Mouse (Mus musculus): Measurements from ENCODE around the gene Spn. TPM values are rescaled to one million over a fixed set of nuclear protein-coding genes. Genes with fewer than 3 reads are reported as not detected.
"Not testable (repeated sequence)": the region's sequence is repeated elsewhere in the genome, so short reads cannot be mapped to it uniquely, and the experiment has no call there.

Spn gene
- 3.7 and 5.7 TPM in 2 replicates for polyA plus RNA-seq (2012; rRNA removed)

DNA sequence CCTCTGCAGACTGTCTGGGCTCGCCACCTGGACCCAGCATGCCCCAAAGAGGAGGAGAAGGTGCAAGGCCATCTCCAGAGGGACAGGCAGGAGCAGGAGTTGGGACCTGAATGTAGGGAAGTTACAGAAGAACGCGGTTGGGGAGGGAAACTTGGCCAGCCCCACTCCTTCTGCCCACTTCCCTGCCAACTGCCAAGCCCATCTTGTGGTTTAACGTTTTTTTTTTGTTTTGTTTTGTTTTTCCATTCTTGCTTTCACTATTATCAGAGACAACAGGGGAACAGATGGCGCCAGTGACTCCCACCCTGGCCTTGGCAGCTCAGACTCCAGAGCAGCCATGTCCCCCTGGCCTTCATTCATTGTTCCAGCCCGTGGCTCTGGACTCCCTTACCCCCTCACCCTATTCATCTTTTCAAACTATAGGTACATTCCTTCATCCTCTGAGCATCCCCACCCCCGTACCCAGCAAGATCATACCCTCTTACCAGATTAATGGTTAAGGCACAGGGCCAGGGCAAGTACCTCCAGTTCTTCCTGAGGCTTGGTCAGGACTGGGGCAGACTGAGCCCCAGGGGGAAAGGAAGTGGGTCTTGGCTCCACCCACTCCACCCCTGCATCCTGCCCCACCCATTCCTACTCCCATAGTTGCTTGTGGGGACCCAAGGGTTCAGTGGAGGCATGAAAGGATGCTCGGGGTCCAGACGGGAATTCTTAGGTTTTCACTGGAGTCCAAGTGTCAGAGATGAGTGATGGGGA is at the start of gene Spn:
TSS of gene Spn (minus strand) at position 562 of the 756 bp plus-strand sequence.
- WGBS: 61% methylated on average over 9 of the region's 9 CpGs
- DNase-seq (ENCODE audit: low read depth, low spot score): no peak

DNA sequence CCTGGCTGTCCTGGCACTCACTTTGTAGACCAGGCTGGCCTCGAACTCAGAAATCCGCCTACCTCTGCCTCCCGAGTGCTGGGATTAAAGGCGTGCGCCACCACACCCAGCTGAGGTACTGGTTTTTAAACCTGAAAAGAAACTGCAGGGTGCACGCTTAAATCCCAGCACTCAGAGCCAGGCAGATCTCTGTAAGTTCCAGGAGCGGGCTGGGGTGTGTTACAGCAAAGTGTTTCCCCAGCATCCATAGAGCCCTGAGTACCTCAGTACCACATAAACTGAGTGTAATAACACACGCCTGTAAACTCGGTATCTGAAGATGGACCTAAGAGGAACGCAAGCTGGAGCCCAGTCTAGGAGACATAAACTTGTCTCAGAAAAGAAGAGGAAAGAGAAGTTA is 49.7 kb upstream of the Spn start:
- 73% methylated on average over 10 of the region's 10 CpGs for WGBS
- DNase-seq (ENCODE audit: low read depth, low spot score): no peak

DNA sequence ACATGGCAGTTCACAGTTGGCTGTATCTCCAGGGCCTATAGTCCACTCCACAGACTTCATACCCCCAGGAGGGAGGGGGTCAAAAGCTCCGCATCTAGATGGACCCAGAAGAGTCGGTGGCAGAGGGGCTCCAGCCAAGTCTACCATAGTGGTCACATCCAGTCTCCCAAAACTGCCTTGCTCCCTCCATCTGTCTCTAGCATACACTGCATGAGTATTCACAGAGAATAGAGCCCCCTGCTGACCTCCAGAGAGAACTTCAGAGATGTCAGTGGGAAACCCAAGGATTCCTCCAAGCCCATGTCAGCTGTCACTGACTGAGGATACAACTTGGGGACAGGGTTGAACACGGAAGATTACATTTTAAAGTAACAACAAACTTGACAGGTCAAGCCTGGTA is 48.0 kb upstream of the Spn start:
- no peak for DNase-seq (ENCODE audit: low read depth, low spot score)
- WGBS: 67% methylated on average over 3 of the region's 3 CpGs

DNA sequence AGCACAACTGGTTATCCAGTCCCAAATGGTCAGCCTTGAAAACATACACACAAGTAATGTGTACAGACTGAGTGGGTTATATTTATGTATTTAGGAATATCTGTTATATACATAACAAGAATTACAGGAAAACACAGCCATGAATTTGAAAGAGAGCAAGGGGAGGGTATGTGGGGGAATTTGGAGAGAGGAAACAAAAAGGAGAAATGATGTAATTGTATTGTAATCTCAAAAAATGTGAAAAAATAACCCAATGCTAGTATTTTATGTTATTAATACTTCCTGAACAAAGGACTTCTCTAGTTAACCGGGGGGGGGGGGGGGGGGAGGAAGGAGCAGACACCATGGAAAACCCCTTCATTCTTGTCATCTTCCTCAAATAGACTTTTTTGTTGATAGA is 47.1 kb upstream of the Spn start:
- WGBS: 40% methylated on average over 1 of the region's 1 CpGs
- no peak for DNase-seq (ENCODE audit: low read depth, low spot score)

DNA sequence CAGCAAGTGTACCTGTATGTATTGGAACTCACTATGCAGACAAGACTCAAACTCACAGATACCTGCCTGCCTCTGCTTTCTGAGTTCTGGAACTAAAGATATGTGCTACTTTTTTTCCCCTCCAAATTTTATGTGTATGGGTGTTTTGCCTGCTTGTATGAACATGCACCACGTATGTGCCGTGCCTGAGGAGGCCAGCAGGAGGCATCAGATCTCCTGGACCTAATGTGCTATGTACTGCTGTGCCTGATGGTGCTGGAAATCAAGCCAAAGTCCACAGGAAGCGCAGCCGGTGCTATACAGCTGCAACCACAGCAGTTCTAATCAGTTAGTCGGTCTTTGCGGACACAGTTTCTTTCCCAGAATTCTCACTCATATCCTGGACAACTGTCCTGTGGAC is 46.2 kb upstream of the Spn start:
- 47% methylated on average over 6 of the region's 6 CpGs for WGBS
- DNase-seq (ENCODE audit: low read depth, low spot score): no peak

- 56% methylated on average over 8 of the region's 8 CpGs for WGBS
These were observed 45.7 kb upstream of the Spn start for GRCm38 (mm10) chr7:127183345-127183744.

GRCm38 (mm10) chr7:127181724-127182123 is 44.1 kb upstream of the Spn start:
- WGBS: 41% methylated on average over 3 of the region's 3 CpGs

More at GRCm38 (mm10) chr7:127183345-127183744, 45.7 kb upstream of the Spn start:
- DNase-seq (ENCODE audit: low read depth, low spot score): no peak

GRCm38 (mm10) chr7:127180783-127181182 is 43.2 kb upstream of the Spn start:
- DNase-seq (ENCODE audit: low read depth, low spot score): no peak
- WGBS: 38% methylated on average over 2 of the region's 2 CpGs

More at GRCm38 (mm10) chr7:127181724-127182123, 44.1 kb upstream of the Spn start:
- not testable (repeated sequence) for DNase-seq (ENCODE audit: low read depth, low spot score)

GRCm38 (mm10) chr7:127176937-127177336 is 39.3 kb upstream of the Spn start:
- 67% methylated on average over 4 of the region's 4 CpGs for WGBS
- no peak for DNase-seq (ENCODE audit: low read depth, low spot score)

DNA sequence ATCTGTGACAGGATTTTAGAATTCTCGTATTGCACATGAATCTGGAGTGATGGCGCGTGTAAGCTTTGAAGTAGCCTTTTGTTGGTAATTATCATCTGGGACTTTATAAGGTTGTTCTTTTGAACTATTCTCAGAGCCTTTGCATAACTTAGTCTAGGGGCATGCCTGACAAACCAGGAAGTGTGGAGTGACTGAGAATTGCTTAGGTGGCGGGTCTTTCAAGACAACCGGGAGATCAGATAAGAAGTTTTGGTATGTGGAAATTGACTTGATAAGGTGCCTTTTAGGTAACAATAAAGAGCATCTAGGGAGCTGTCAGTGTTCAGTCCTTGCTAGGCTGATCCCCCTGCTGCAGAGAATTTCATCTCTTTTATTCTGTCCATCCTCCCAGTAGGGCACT is 28.9 kb upstream of the Spn start:
- WGBS: 70% methylated on average over 5 of the region's 5 CpGs
- no peak for DNase-seq (ENCODE audit: low read depth, low spot score)

DNA sequence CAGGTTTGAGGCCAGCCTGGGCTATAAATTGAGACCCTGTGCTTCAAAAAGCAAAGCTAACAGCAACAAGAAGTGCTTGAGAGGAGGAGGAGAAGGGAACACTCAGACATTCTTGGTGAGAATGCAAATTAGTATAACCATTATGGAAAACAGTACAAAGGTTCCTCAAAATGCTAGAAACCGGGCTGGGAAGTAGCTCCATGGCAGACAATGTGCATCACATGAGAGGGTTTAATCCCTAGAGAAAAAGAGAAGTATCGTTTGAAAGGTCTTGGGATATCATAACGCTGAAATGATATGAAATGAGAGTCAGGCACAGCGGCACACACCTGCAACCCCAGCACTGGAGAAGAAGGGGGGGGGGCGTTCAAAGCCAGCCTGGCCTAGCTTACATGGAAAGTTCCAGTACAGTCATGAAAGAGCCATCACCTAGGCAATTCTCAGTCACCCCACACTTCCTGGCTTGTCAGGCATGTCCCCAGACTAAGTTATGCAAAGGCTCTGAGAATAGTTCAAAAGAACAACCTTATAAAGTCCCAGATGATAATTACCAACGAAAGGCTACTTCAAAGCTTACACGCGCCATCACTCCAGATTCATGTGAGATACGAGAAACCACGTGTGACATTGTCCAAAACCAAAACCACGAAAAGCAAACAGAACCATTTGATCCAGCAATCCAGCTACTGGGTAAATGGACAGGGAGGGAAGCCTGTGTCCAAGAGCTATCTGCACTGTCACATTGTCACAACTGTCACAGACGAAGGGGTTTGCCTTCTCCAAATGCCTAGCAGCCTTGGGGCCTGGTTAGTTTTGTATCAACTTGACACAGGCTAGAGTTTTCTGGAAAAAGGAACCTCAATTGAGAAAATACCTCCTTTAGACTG is 28.2 kb upstream of the Spn start:
- whole genome bisulfite sequencing: 78% methylated on average over 12 of the region's 12 CpGs
- no peak for DNase-seq (ENCODE audit: low read depth, low spot score)

DNA sequence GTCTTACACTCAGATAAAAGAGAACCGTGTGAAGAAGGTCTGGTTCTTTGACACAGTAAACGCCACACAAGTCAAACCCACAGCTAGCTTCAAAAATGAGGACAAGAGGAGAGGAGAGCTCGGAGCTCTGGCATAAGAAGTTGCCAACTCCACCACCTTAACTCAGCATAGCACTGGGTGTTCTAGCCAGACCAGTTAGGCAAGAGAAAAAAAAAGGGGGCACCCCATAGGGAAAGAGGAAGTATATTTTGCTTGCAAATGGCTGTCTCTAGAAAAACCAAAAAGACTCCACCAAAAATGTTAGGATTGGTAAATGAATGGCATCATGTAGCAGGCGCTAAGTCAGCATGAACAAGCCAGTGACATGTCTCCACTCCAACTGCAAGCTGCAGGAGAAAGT is 26.4 kb upstream of the Spn start:
- no peak for DNase-seq (ENCODE audit: low read depth, low spot score)
- 85% methylated on average over 4 of the region's 4 CpGs for WGBS

- no peak for DNase-seq (ENCODE audit: low read depth, low spot score)
- 84% methylated on average over 5 of the region's 5 CpGs for WGBS
These were observed 24.9 kb upstream of the Spn start for GRCm38 (mm10) chr7:127162546-127162945.

GRCm38 (mm10) chr7:127157548-127157947 is 19.9 kb upstream of the Spn start:
- 69% methylated on average over 4 of the region's 4 CpGs for WGBS
- DNase-seq (ENCODE audit: low read depth, low spot score): no peak

DNA sequence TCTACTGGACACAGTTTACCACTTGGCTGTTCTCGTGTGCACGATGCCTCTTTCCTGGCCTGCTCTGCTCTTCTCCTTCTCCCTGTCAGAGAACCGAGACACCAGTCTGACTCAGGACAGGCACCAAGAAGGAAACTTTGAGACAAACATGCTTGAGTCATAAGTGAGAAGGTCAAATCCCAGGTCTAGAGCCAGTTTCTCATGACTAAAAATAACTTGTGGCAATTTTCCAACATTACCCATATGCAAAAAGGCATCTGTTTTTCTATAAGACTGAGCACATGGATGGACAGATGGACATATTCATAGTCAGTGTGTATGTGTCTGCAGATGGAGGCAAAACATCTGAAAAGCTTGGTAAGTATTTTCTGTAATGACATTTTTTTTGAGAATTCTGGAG is 15.9 kb upstream of the Spn start:
- DNase-seq (ENCODE audit: low read depth, low spot score): no peak
- 66% methylated on average over 3 of the region's 3 CpGs for WGBS

DNA sequence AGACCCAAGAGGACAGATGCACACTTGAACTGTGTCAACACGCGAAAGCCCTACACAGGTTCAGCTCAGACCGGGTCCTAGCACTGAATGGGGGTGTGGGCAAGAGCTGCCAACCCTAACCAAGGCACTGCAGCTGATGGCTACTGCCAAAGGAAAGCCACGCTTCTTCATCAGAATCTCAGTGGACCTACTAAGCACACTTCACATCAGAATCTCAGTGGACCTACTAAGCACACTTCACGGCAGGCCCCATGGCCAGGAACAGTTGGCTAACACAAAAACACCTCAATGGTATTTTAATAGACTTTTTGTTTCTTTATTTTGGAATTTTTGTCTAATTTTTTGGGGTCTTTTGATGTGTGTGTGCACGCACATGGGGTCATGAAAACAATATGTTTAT is 14.8 kb upstream of the Spn start:
- DNase-seq (ENCODE audit: low read depth, low spot score): no peak
- 92% methylated on average over 6 of the region's 6 CpGs for WGBS

DNA sequence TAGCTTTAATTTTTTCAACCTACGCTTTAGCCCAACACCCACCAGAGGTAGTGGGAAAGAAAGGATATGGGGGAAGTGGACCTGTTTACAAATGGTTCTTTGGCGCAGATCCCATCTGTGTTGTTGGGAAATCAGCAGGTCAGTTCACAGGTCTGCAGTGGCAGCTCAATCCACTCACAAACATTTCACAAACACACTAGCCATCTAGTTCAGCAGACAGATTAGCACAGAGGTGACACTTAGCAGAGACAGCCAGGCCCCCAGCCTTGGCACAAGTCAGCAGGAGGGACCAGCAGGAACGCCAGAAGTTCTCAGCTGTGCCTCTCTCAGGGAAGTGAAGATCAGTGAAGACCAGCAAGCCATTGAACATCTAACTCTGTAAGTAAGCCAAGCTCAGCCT is 10.3 kb upstream of the Spn start:
- DNase-seq (ENCODE audit: low read depth, low spot score): no peak

DNA sequence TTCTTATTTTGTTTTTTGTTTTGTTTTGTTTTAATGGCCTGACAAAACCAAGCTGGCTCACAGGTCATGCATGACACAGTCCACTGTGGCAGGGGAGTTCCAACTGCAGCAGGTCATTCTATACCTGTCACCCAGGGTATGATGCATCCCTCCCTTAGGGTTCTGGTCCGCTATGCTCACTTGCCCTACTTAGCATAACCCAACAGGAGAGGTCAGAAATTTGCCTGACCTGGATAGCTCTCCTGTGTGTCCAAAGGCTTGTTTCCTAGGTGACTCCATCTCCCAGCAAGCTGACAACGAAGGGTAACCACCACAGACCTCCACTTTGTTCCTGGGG is 8.6 kb upstream of the Spn start:
- no peak for DNase-seq (ENCODE audit: low read depth, low spot score)
- 72% methylated on average over 2 of the region's 2 CpGs for WGBS

More for the DNA sequence above, 10.3 kb upstream of the Spn start:
- WGBS: 64% methylated on average over 3 of the region's 3 CpGs

DNA sequence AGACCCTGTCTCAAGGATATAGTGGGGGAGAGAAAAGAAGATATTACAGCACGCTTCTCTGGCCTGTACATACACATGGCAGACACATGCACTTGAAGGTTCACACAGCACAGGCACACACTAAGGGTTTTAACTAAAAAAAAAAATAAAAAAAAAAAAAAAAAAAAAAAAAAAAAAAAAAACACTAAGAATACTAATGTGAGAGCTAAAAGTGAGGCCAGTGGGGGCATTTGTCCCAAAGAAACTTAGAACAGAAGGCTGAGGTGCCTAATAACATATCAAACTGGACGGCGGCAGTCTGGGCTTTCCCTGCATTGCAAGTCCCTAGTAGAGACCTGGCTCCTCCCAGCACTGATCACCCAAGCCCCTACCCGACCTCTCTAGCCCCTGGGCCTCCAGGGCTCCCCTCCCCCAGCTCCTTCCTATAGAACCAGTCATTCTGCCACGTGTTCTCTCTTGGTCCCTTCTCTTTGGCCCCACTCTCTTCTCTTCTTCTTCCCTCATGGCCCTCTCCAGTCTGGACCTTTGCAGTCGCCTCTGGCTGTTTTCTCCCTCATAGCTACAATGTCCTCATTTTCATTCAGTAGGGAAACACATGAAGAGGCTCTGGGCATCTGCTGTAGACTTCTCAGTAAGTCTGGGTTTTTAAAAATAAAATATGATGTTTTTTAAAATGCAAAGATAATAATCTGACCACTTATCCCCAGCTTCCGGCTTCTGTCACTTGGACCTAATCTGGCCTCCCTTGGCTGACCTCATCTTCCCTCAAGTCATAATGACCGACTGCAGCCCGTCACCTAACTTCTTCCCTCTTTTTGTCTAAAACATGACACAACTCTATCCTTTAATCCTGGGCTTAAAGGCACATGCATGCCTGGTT is 8.0 kb upstream of the Spn start:
- DNase-seq (ENCODE audit: low read depth, low spot score): no peak
- WGBS: 61% methylated on average over 9 of the region's 9 CpGs

DNA sequence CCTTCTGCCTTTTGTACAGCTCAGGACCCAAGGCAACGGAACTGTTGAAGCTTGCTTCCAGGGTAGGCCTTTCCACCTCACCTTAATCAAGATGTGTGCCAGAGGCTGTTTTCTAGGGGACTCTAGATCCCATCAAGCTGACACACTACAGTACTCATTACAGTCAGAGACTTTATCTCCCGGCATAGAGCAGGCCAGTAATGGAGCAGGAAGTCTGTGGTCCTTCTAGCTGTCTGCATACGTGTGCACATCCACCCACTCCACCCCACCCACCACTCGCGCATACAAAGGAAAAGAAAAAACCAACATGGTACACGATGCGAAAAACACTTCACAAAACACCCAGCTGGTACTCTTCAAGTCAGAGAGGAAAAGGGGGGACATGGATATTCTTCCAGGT is 6.8 kb upstream of the Spn start:
- no peak for DNase-seq (ENCODE audit: low read depth, low spot score)

More for the DNA sequence above, 6.8 kb upstream of the Spn start:
- 76% methylated on average over 7 of the region's 7 CpGs for WGBS

Data from large intestine, adult 2 months (tissue).